Mouse (Mus musculus) midbrain, postnatal 0 days (tissue): Measurements from ENCODE around the gene Trmt1. TPM values are rescaled to one million over a fixed set of nuclear protein-coding genes. Genes with fewer than 3 reads are reported as not detected.

Source experiments
- ATAC-seq: fragments of 200-750 bp; cut with Nextera tagmentation; 2 replicates; pipeline ENCODE4 v1.8.0; 2017; ENCODE audit warnings: moderate number of reproducible peaks, mild to moderate bottlenecking, moderate TSS enrichment, moderate library complexity; ENCODE audit not compliant: low FRiP score
- DNase-seq: peaks from one replicate; pipeline ENCODE4 v3.0.0-alpha.2; 2015; ENCODE audit warnings: low spot score
- H3K27ac ChIP-seq: fragments of 300-500 bp; sonication (generic); 2 replicates; pipeline ENCODE4 v1.5.1; 2014; ENCODE audit warnings: low read depth, mild to moderate bottlenecking, low read length, mixed read lengths
- H3K27me3 ChIP-seq: fragments of 300-500 bp; sonication (generic); 2 replicates; pipeline ENCODE4 v1.6.1; 2014; ENCODE audit warnings: low read length, control low read depth, mixed read lengths; ENCODE audit not compliant: insufficient read depth
- H3K36me3 ChIP-seq: fragments of 300-500 bp; sonication (generic); 2 replicates; pipeline ENCODE4 v1.6.1; 2014; ENCODE audit warnings: low read length, control low read depth, mixed read lengths; ENCODE audit not compliant: insufficient read depth
- H3K4me1 ChIP-seq: fragments of 300-500 bp; sonication (generic); 2 replicates; pipeline ENCODE4 v1.6.1; 2014; ENCODE audit warnings: mild to moderate bottlenecking, control low read depth, antibody characterized with exemption, low read length, mixed read lengths; ENCODE audit not compliant: insufficient read depth
- H3K4me2 ChIP-seq: fragments of 300-500 bp; sonication (generic); 2 replicates; pipeline ENCODE4 v1.6.1; 2014; ENCODE audit warnings: low read depth, mild to moderate bottlenecking, low read length, mixed read lengths; ENCODE audit not compliant: poor library complexity, severe bottlenecking
- H3K4me3 ChIP-seq: fragments of 300-500 bp; sonication (generic); 2 replicates; pipeline ENCODE4 v1.5.1; 2014; ENCODE audit warnings: low read depth, mild to moderate bottlenecking, low read length, moderate library complexity
- H3K9ac ChIP-seq: fragments of 300-500 bp; sonication (generic); replicated peaks from 2 replicates; pipeline ENCODE4 v1.6.1; 2014; ENCODE audit warnings: mild to moderate bottlenecking, low read length, moderate library complexity, mixed read lengths; ENCODE audit not compliant: poor library complexity, severe bottlenecking
- H3K9me3 ChIP-seq: fragments of 300-500 bp; sonication (generic); 2 replicates; pipeline ENCODE4 v1.6.1; 2016; ENCODE audit warnings: low read length, control low read depth
- CTCF ChIP-seq: IDR thresholded peaks from 2 replicates; pipeline ENCODE4 v1.5.1; 2016; ENCODE audit warnings: antibody characterized with exemption, mild to moderate bottlenecking
- WGBS: fragments of 180-500 bp; shearing (Covaris S2); extraction: QIAGEN DNeasy Blood & Tissue Kit; methylation state at CpG from one replicate; pipeline ENCODE4 v1.1.7; 2014; 5-methylcytosine and 5-hydroxymethylcytosine counted together
- polyA plus RNA-seq: library from polyadenylated mRNA; unstranded; fragments of >200 nt; fragmentation: Nextera tagmentation; extraction: Ambion mirVana; gene quantifications from 2 replicates; pipeline ENCODE4 v1.2.1, GENCODE M21; 2015
- total RNA-seq: library from RNA; depleted of rRNA; stranded (reverse); fragments of >200 nt; gene quantifications from 2 replicates; pipeline ENCODE4 v1.2.3, GENCODE M21; 2014

Trmt1 gene
- total and polyA plus RNA-seq, 2 experiments from 2014 or later, result 74.2 to 99.5 TPM

- no peak for TF ChIP-seq CTCF
- H3K27me3 ChIP-seq, result peaks cover 36% of the 10 kb centered on the region
- no peaks in the 10 kb centered on the region for H3K4me1 ChIP-seq
- H3K4me3 ChIP-seq, result no peak overlapping the region
- DNase-seq (no peak), ATAC-seq (no peak)
- no peak overlapping the region; the same call in 1 of the 2 replicates for H3K27ac ChIP-seq
- no peak overlapping the region for H3K4me2 ChIP-seq
- peaks cover 28% of the 10 kb centered on the region for H3K36me3 ChIP-seq
- 86% methylated on average over 5 of the region's 5 CpGs for WGBS
- no peak overlapping the region for H3K9ac ChIP-seq
- no peaks in the 10 kb centered on the region for H3K9me3 ChIP-seq
Measured at GRCm38 (mm10) chr8:84700526-84700925, 14.4 kb downstream of the Trmt1 start.

GRCm38 (mm10) chr8:84700941-84701911 is 15.1 kb downstream of the Trmt1 start, which contains the start of gene Lyl1:
Gene Lyl1, plus strand, starts transcription at chr8:84701457.
- H3K4me2 ChIP-seq, result no peak within 1 kb of the TSS
- no peaks in the 10 kb centered on the region for H3K9me3 ChIP-seq
- ATAC-seq (no peak), DNase-seq (no peak)
- no peaks in the 10 kb centered on the region for H3K4me1 ChIP-seq
- 0 out of 2 replicates have a peak within 1 kb of the TSS, but pooled peaks have one; percentile 13 for H3K9ac ChIP-seq
- peaks cover 28% of the 10 kb centered on the region for H3K36me3 ChIP-seq
- peak within 1 kb of the TSS; percentile 13; the same call in 1 of the 2 replicates for H3K4me3 ChIP-seq
- peak within 1 kb of the TSS; percentile 38; the same call in 1 of the 2 replicates for H3K27ac ChIP-seq
- WGBS, result 17% methylated on average over 34 of the region's 34 CpGs
- peaks cover 36% of the 10 kb centered on the region for H3K27me3 ChIP-seq
- 0 out of 2 replicates have a peak, but pooled peaks have one; percentile 18 for TF ChIP-seq CTCF

GRCm38 (mm10) chr8:84702561-84702960 is 16.5 kb downstream of the Trmt1 start:
- Histone ChIP-seq H3K4me1 (no peaks in the 10 kb centered on the region), H3K9ac (no peak overlapping the region), H3K9me3 (no peaks in the 10 kb centered on the region), H3K27ac (no peak overlapping the region), H3K4me2 (no peak overlapping the region), H3K4me3 (no peak overlapping the region; the same call in 1 of the 2 replicates), H3K36me3 (peaks cover 17% of the 10 kb centered on the region), H3K27me3 (peaks cover 42% of the 10 kb centered on the region)
- no peak for TF ChIP-seq CTCF
- ATAC-seq (no peak), DNase-seq (no peak)
- WGBS, result 73% methylated on average over 9 of the region's 9 CpGs

- peaks cover 46% of the 10 kb centered on the region for H3K27me3 ChIP-seq
- H3K9ac ChIP-seq, result no peak overlapping the region
- TF ChIP-seq CTCF, result no peak
- ATAC-seq (no peak), DNase-seq (no peak)
- H3K4me3 ChIP-seq, result no peak overlapping the region
- no peaks in the 10 kb centered on the region for H3K4me1 ChIP-seq
- no peak overlapping the region for H3K4me2 ChIP-seq
- H3K27ac ChIP-seq, result no peak overlapping the region
- peaks cover 16% of the 10 kb centered on the region for H3K36me3 ChIP-seq
- WGBS, result 88% methylated on average over 6 of the region's 6 CpGs
- H3K9me3 ChIP-seq, result no peaks in the 10 kb centered on the region
Measured at GRCm38 (mm10) chr8:84702963-84703465, 16.9 kb downstream of the Trmt1 start.

GRCm38 (mm10) chr8:84703466-84704249 is 17.6 kb downstream of the Trmt1 start:
- H3K4me2 ChIP-seq, result peak overlapping the region; percentile 22; the same call in 1 of the 2 replicates
- H3K9me3 ChIP-seq, result no peaks in the 10 kb centered on the region
- ATAC-seq, result no peak
- H3K9ac ChIP-seq, result no peak overlapping the region
- TF ChIP-seq CTCF, result no peak
- H3K36me3 ChIP-seq, result peaks cover 13% of the 10 kb centered on the region; the same call in 1 of the 2 replicates
- H3K4me1 ChIP-seq, result no peaks in the 10 kb centered on the region
- H3K27ac ChIP-seq, result 0 out of 2 replicates have a peak overlapping the region, but pooled peaks have one; percentile 38
- DNase-seq, result no peak
- no peak overlapping the region; the same call in 1 of the 2 replicates for H3K4me3 ChIP-seq
- peaks cover 51% of the 10 kb centered on the region for H3K27me3 ChIP-seq
- 12% methylated on average over 38 of the region's 38 CpGs for WGBS
